Mouse (Mus musculus) heart, embryonic 14.5 days (tissue): ENCODE results near the gene Slco3a1. TPM values are rescaled to one million over a fixed set of nuclear protein-coding genes. Genes with fewer than 3 reads are reported as not detected.

ENCODE experiments used
- ATAC-seq: fragments of 200-750 bp; cut with Nextera tagmentation; 2 replicates; pipeline ENCODE4 v1.8.0; 2017; ENCODE audit warnings: low read depth, moderate TSS enrichment; ENCODE audit not compliant: insufficient number of reproducible peaks, insufficient read depth, low FRiP score
- H3K27ac ChIP-seq, 2 experiments: fragments of 200-500 bp in 1 of 2; fragments of 300-500 bp in 1 of 2; sonication (generic) in 1 of 2; replicated peaks in 1 of 2; 2 replicates each; pipeline ENCODE4 v1.5.1; 2012 to 2014; ENCODE audit warnings: low read depth in 2 of 2, low read length in 2 of 2, control low read depth in 1 of 2, mild to moderate bottlenecking in 1 of 2, mixed read lengths in 1 of 2; ENCODE audit not compliant: control insufficient read depth in 1 of 2, insufficient read depth in 1 of 2
- H3K27me3 ChIP-seq: fragments of 300-500 bp; sonication (generic); 2 replicates; pipeline ENCODE4 v1.6.1; 2014; ENCODE audit warnings: mild to moderate bottlenecking, low read length, control low read depth; ENCODE audit not compliant: control insufficient read depth, insufficient read depth
- H3K36me3 ChIP-seq: fragments of 300-500 bp; sonication (generic); 2 replicates; pipeline ENCODE4 v1.6.1; 2014; ENCODE audit warnings: mild to moderate bottlenecking, control low read depth, low read length, mixed read lengths; ENCODE audit not compliant: control insufficient read depth, insufficient read depth
- H3K4me1 ChIP-seq, 2 experiments: fragments of 200-500 bp in 1 of 2; fragments of 300-500 bp in 1 of 2; sonication (generic) in 1 of 2; 2 replicates each; pipeline ENCODE4 v1.6.1; 2012 to 2014; ENCODE audit warnings: low read length in 2 of 2, control low read depth in 1 of 2, mixed read lengths in 1 of 2; ENCODE audit not compliant: control insufficient read depth in 2 of 2, insufficient read depth in 2 of 2
- H3K4me2 ChIP-seq: fragments of 300-500 bp; sonication (generic); 2 replicates; pipeline ENCODE4 v1.6.1; 2014; ENCODE audit warnings: mild to moderate bottlenecking, low read length
- H3K4me3 ChIP-seq, 2 experiments: fragments of 200-500 bp in 1 of 2; fragments of 300-500 bp in 1 of 2; sonication (generic) in 1 of 2; 2 replicates each; pipeline ENCODE4 v1.5.1; 2012 to 2014; ENCODE audit warnings: low read length in 2 of 2, mild to moderate bottlenecking in 2 of 2, control low read depth in 1 of 2, low read depth in 1 of 2, moderate library complexity in 1 of 2; ENCODE audit not compliant: control insufficient read depth in 1 of 2, insufficient read depth in 1 of 2
- H3K9ac ChIP-seq: fragments of 300-500 bp; sonication (generic); 2 replicates; pipeline ENCODE4 v1.6.1; 2014; ENCODE audit warnings: mild to moderate bottlenecking, low read length
- H3K9me3 ChIP-seq: fragments of 300-500 bp; sonication (generic); 2 replicates; pipeline ENCODE4 v1.6.1; 2016; ENCODE audit warnings: low read length, control low read depth; ENCODE audit not compliant: control insufficient read depth
- WGBS: fragments of 180-500 bp; shearing (Covaris S2); extraction: QIAGEN DNeasy Blood & Tissue Kit; methylation state at CpG from one replicate; pipeline ENCODE4 v1.1.7; 2014; 5-methylcytosine and 5-hydroxymethylcytosine counted together
- polyA plus RNA-seq: library from polyadenylated mRNA; unstranded; fragments of >200 nt; fragmentation: Nextera tagmentation; extraction: Ambion mirVana; gene quantifications from 2 replicates; pipeline ENCODE4 v1.2.1, GENCODE M21; 2014

Gene Slco3a1
- polyA plus RNA-seq, 1 experiment from 2014 or later, result 16.0 TPM

DNA sequence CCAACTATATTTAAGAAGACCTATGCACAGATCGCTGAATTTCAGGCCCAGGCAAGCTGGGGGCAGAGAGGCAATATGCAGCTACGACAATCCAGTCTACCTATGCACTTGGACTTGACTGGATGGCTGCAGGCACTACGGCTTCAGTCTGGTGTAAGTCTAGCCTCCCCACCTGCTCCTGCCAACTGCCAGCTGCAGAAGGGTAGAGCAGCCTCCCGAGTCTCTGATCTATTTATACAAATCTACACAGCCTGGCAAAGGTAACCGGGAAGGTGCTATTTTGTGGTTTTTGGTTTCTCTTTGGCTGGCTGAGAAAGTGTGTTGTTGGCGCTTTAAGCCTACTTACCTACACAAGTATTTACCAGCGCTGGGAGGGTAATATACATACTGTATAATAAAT lies 10.3 kb downstream of the Slco3a1 start:
- Histone ChIP-seq H3K4me3 (no peak overlapping the region), H3K27me3 (no peaks in the 10 kb centered on the region), H3K9me3 (no peaks in the 10 kb centered on the region), H3K4me1 (no peaks in the 10 kb centered on the region), H3K36me3 (no peaks in the 10 kb centered on the region), H3K27ac (no peak overlapping the region), H3K9ac (no peak overlapping the region), H3K4me2 (no peak overlapping the region)
- ATAC-seq, result no peak
- WGBS, result 75% methylated on average over 7 of the region's 7 CpGs

DNA sequence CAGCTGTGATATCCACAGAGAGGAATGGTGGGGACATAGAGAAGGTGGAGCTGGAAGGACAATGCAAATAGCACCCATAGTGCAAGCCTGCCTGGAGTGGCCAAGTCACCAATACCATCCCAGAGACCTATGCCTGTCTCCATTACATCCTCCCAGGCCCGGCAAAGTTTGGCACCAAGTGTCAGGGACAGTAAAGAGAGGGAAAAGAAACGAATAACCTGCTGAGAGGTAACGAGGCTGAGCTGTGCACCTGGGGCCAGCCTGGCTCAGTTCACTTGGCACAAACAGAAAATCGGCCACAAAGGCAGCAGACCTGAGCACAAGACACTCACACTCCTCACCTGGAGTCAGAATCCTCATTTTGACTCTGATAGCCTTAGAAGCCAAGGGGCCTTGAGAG lies 12.6 kb downstream of the Slco3a1 start:
- Histone ChIP-seq H3K9me3 (no peaks in the 10 kb centered on the region), H3K27ac (no peak overlapping the region), H3K36me3 (no peaks in the 10 kb centered on the region), H3K4me2 (no peak overlapping the region), H3K4me1 (no peaks in the 10 kb centered on the region), H3K4me3 (no peak overlapping the region), H3K9ac (no peak overlapping the region), H3K27me3 (no peaks in the 10 kb centered on the region)
- no peak for ATAC-seq
- WGBS, result 67% methylated on average over 4 of the region's 4 CpGs

DNA sequence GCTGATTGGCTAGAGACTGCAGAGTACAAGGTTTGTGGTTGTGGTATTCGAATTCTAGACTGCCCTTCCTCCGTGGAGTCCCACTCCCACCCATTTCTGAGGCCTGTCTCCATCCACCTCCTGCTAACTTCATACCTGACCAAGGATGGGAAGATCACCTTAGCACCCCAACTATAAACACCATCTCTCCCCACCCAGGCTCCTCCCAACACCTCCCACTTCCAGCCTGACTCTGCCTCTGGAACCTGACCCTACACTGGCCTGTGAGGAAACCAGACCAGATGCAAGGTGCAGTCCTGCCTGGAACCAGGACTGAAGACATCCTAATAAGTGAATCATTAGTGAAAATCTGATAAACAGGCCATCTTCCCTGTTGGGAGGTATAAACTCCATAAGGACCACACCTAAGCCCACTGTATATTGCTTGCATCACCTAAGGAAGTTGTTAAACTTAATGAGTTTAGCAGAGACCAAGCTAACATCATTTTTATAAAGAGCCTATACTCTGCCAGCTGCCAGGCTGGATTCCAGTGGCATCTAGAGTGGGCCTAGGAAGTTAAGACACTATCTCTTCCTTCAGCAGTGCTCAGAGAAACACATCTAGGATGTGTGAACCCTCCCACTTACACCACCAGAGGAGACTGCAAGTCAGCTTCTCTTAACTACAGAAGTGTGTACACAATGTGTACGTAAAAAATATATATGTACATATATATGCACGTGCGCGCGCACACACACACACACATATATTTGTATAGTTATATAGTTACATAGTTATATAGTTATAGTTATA lies 13.5 kb downstream of the Slco3a1 start:
- Histone ChIP-seq H3K4me2 (no peak overlapping the region), H3K9me3 (no peaks in the 10 kb centered on the region), H3K27me3 (no peaks in the 10 kb centered on the region), H3K9ac (no peak overlapping the region), H3K4me3 (no peak overlapping the region), H3K4me1 (no peaks in the 10 kb centered on the region), H3K27ac (no peak overlapping the region), H3K36me3 (no peaks in the 10 kb centered on the region)
- ATAC-seq, result no peak
- 94% methylated on average over 7 of the region's 7 CpGs for whole genome bisulfite sequencing

DNA sequence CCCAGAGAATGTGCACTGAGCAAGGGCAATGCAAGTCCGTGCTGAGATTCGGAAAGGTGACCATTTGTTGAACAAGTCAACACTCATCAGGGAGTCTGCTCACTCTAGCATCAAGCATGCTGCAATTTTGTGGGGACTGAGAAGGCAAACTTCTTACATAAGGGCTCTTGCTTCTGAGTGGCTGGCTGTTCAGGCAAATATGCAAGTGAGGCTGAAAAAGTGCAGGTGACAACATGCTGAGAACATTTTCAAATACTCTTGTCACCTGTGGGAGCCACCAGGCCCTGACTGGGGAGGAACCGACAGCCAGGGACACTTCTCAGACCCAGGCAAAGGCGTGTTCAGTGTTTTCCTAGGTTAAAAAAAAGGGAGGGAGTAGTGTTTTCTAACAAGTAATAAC lies 18.4 kb downstream of the Slco3a1 start:
- Histone ChIP-seq H3K27me3 (no peaks in the 10 kb centered on the region), H3K4me2 (no peak overlapping the region), H3K36me3 (no peaks in the 10 kb centered on the region), H3K9ac (no peak overlapping the region), H3K4me3 (no peak overlapping the region), H3K27ac (no peak overlapping the region), H3K9me3 (no peaks in the 10 kb centered on the region), H3K4me1 (peaks cover 4 to 7% of the 10 kb centered on the region in 2 experiments)
- 68% methylated on average over 4 of the region's 4 CpGs for WGBS
- ATAC-seq, result no peak

- 35% methylated on average over 7 of the region's 7 CpGs for WGBS
- 0 out of 4 replicates have a peak overlapping the region, but pooled peaks of 1 of the 2 experiments have one; percentile 30 for H3K27ac ChIP-seq
- H3K9me3 ChIP-seq, result no peaks in the 10 kb centered on the region
- H3K9ac ChIP-seq, result no peak overlapping the region
- H3K4me2 ChIP-seq, result no peak overlapping the region
- ATAC-seq, result no peak
- H3K27me3 ChIP-seq, result no peaks in the 10 kb centered on the region
- no peak overlapping the region for H3K4me3 ChIP-seq
- H3K36me3 ChIP-seq, result no peaks in the 10 kb centered on the region
- peaks cover 23 to 34% of the 10 kb centered on the region in 2 experiments for H3K4me1 ChIP-seq
These were observed 23.0 kb downstream of the Slco3a1 start for GRCm38 (mm10) chr7:74531468-74532097.

- Histone ChIP-seq H3K4me3 (no peak overlapping the region), H3K9me3 (no peaks in the 10 kb centered on the region), H3K4me1 (peaks cover 23 to 38% of the 10 kb centered on the region in 2 experiments), H3K9ac (no peak overlapping the region), H3K4me2 (no peak overlapping the region), H3K27me3 (no peaks in the 10 kb centered on the region), H3K36me3 (no peaks in the 10 kb centered on the region), H3K27ac (0 out of 4 replicates have a peak overlapping the region, but pooled peaks of 1 of the 2 experiments have one; percentile 10)
- no peak for ATAC-seq
- 74% methylated on average over 2 of the region's 2 CpGs for WGBS
These were observed 24.7 kb downstream of the Slco3a1 start for GRCm38 (mm10) chr7:74529877-74530276.

DNA sequence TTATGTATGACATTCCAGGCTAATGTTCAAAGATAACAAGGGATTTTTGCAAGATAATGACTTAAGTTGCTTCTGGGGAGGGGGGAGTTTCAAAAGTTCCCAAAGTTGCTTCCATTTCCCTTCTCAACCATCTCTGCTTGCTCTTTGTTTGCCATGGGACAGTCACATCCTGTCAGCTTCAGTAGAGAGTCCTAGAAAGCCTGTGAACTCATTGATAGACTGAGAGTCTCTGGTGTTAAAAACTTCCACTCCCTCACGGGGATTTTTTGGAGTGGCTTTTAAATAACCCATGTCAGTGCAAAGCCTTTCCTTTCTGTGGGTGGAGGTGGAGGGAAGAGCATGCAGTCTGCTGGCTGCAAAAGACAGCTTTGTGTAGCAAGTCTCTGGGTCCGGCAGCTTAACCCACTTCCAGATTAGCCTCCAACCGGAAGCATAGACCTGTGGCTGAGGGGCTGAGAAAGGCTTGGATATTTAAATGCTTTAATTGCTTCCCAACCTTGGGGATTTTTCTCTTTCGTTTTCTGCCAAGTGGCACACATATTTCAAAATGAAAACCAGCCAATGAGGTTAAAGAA lies 25.3 kb downstream of the Slco3a1 start:
- Histone ChIP-seq H3K27ac (peak overlapping the region; percentile 10 to 52; a peak in 2 of 4 replicates), H3K9me3 (no peaks in the 10 kb centered on the region), H3K27me3 (no peaks in the 10 kb centered on the region), H3K4me1 (peaks cover 27 to 44% of the 10 kb centered on the region in 2 experiments), H3K9ac (no peak overlapping the region), H3K4me3 (no peak overlapping the region), H3K4me2 (peak overlapping the region; percentile 0; the same call in 1 of the 2 replicates), H3K36me3 (no peaks in the 10 kb centered on the region)
- WGBS, result 19% methylated on average over 4 of the region's 4 CpGs
- no peak for ATAC-seq
